Mouse (Mus musculus): ENCODE measurements around the gene Cmpk2.
A peak's percentile ranks its signal among the peaks of the same experiment; 100 is the strongest.
"Not testable (repeated sequence)": the region's sequence is repeated elsewhere in the genome, so short reads cannot be mapped to it uniquely, and the experiment has no call there.

The Cmpk2 gene

DNA sequence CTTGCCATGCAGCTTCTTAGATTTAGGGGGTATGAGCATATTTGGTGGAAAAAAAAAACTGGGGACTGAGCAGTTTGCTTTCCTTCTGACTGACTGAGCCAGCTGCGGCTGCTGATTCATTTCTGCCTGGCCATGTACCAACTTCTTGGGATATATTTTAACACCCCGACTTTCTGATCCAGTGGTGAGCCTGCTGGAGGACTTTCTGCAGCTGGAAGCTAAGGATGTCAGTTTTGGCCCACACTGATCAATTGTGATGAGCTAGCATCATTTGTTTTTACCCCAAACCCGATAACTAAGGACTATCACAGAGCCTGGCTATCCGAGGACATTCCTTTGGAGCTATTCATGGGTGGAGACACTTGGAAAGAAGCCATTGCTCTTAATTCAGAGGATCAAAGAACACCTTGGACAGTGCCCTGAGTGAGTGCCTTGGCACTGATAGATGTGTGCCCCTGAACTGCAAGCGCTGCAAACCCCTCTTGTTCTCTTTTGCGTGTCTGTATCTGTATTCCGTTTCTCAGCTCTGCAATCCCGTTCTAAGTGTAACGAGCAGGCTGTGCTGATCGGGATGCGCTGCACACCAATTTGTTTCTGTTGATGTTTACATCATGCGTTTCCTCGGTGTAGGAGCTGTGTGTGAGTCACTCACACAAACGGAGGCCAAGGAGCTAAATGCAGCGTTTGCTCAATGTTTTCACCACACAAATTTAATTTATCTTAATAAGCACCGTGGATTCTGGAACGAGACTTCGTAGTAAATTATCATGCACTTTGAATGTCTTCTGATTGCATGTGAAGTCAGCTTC is 9.4 kb downstream of the Cmpk2 start:
- no peak for DNase-seq (ENCODE audit: low read depth, low spot score)

DNA sequence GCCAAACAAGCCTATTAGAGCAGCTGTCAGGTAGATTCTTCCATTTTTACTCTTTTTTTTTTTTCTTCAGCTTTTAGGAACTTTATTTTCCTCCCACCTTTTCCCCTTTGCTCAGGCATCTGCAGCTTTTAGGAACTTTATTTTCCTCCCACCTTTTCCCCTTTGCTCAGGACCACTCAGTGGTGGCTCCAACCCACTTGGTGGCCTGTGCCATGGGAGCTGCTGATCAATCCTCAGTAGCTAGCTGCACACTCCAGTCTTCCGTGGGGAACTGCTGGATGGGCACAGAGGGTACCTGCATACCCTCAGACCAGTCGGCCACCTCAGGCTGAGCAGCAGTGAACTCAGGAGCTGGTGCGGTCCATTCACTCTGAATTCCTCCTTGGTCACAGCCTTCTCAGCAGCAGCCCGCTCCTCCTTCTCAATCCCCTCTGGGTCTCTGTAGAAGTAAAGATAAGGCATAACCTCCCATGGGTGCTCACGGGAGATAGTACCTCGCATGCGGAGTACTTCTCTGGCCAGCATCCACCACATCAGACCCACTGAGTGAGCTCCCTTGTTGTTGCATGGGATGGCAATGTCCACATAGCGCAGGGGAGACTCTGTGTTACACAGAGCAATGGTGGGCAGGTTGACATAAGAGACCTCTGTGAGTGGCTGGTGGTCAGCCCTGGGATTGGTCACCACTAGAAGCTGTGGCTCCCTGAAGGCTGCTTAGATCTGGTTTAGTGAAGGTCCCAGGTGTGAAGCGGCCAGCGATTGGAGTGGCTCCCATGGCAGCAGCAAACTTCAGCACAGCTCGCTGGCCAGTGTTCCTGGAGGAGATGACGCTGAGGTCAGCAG is 17.0 kb downstream of the Cmpk2 start:
- DNase-seq (ENCODE audit: low read depth, low spot score) = not testable (repeated sequence)

DNA sequence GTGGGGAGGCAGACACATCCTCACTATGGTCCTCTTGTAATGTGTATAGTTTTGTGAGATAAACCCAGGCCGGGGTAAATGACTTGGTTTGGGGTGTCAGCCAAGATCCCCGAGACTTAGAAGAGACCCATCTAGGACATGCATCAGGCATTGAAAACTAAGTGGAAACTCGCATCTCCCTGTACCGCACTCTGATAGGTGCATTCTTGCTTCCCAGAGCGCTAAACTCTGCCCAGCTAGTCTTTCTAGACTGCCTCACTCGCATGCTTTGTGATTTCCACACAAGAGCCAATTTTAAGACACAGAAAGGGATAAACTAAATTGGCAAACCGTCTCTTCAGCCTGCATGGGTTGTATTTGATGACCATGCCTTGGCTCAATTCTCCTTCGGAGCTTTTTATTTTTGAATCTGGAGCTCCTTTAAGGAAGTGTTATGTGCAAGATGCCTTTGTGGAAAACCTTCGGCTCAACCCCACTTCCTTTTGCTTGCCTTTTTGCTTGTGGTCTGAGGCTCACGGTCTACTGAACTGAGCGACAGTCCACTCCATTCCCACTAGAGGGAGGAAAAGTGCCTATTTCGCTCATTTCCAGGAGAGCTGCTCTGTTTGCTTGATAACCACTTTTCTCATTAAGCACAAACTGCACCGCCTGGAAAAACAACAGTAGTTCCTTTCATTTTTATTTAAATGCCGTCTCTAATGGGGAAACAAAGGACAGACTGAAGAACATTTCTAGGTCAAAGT is 19.0 kb downstream of the Cmpk2 start:
- no peak for DNase-seq (ENCODE audit: low read depth, low spot score)

DNA sequence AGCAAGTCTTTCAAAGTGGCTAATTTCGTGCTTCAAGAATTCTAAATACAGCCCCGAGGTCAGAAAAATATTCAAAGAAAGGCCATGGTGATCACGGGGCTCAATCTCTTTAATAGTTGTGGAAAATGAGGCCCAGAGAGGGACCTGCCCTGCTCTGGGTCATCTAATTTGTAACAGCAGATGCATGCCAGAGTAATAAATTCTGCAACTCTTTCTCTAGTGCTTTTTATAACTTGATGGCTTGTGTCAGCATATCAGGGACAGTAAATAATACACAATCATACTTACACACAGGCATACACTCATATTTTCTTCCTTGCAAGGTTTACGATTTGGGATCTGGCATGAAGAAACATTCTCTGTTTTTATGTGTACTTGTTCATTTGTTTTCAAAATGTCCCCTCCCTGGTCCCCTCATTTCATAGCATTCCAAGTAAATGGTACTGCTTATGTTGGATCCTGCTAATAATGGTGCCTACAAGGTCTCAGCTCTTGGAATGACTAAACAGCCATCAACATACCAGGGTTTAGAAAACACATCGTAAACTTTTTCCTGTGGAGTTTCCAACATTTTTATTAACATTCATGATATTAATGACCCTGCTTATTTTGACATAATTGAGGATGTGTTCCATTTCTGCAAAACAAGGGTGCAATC is 19.7 kb downstream of the Cmpk2 start:
- DNase-seq (ENCODE audit: low read depth, low spot score) = no peak

DNA sequence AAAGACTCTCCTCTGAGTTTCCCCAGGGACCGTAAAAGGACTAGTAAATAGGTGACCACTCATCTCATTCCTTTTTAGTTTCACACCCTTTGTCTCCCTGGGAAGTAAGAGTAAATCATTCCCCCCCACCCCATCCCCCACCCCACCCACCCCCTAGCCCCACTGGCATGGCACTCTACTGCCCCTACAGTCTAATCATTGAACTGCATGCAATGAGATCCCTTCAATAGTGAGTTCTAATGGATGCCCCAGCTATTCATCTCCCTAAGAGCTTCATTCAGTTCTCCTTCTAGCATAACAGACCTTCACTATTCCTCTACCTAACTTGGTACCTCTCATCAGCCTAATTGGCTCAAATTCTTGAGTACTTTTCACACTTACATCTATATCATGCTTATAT is 20.9 kb downstream of the Cmpk2 start:
- DNase-seq (ENCODE audit: low read depth, low spot score) = peak; percentile 10

DNA sequence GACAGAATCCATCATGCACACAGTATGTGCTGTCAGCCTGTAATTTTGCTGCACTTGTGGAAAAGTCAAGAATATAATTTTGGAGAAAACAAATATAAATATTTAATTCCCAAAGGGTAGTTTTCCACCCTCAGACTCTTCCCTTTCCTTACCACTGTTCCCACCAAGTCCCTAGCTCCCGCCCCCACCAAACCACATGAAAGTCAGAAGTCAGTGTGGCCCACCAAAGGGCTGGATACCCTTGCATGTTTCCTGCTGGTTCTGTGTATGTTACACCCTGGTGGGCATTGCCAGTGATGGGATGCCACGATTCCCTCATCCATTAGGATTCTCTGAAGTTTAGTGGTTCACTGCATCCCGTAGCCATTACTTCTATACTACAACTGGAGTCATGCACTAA is 32.0 kb downstream of the Cmpk2 start:
- DNase-seq (ENCODE audit: low read depth, low spot score) = no peak

DNA sequence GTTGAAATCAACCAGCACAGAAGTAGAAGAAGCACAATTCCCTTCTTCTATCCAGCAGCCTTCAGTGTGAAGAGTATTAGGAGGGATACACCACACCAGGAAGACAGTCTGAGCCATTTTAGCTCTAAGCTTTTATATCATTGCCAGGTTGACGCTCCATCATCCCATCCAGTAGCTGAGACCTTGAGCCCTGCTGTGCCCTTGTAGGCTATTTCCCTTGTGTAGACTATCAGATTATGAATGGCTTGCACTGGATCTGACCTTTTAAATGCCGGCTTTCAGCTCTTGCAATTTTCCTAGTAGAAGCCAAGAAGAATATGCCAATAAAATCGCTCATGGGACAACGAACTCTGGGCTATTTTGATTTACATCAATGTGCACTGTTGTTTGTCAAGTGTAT is 42.0 kb downstream of the Cmpk2 start:
- no peak for DNase-seq (ENCODE audit: low read depth, low spot score)

DNA sequence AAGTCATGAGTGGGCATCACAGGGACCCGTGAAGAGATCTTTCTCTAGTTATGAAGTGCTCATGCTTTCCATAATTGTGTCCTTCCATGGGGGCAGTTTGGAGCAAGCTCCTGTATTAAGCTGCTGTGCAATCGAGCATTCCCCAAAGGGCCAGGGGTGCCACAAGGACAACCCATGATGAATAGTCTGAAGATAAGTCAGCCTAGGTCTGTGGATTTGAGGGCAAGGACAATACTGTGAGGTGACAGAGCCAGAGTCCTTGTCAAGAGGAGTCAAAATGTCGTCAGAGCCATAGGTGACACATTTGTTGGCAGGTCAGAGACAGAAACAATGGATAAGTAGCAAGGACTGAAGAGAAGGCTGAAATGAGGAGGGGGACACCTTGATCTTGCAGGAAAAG is 49.2 kb downstream of the Cmpk2 start:
- no peak for DNase-seq (ENCODE audit: low read depth, low spot score)

DNA sequence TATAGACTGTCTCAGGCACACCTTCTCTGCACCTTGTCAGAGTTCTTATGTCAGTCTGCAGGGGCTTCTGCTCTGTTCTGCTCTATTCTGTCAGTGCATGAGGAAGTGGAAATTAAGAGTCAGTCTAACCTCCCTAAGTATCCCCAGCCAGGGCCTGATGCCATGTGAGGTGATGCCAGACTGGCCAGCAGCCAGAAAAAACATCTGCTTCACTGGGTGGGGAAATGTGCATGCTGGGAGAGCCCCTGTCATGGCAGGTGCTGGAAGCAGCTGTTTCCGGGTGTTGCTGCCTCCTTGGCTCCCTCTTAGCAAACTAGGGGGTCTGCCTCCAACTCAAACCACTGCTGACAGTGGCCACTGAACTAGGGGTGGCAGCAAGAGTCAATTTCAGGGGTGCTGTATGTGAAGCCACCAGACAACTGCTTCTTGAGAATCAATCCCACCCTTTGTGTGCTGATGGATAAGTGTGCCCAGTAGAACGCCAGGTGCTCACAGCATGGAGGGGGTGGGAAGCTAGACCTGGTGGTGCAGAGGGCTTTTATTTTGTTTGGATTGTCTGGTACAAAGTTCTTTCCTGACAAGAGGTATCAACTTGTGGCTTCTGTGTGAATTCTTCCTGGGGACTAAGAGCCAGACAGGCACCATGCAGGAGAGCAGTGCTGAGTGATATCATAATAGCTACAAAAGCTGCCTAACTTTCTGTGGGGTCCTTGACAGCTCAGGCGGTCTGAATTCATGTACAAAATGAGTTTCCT is 56.1 kb downstream of the Cmpk2 start:
- DNase-seq (ENCODE audit: low read depth, low spot score) = no peak

DNA sequence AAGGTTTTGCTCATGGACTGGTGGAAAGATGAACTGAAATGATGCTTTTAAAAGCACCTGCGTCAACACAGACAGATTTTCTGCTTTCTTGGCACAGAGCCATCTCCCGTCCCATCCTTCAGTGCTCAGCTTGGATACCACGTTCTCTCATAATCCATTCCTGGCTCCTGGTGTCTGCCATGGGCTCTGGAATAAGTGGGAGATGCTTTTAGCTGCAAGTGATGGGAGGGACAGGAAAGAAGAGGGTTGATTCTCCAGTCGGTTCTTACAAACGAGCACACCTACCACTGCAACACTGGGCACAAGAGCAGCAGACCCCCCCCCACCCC is 56.7 kb downstream of the Cmpk2 start:
- DNase-seq (ENCODE audit: low read depth, low spot score) = no peak

All from CD4-positive helper T cell, adult 2 months (primary cell).